10 mouse cellular contexts compared by ENCODE assay signal in genomic region chr15:103503251-103503600, GRCm38 (mm10). TPM values are rescaled to one million over a fixed set of nuclear protein-coding genes. Genes with fewer than 3 reads are reported as not detected.
DNase-seq lines count a peak whose midpoint lies in the region; ATAC-seq and TF ChIP-seq lines count a peak whose summit lies in the region.
"Had no signal": no experiment of that assay in that cellular context is flagged by ENCODE, and none has a peak within 500 bp of the region (broad histone marks: within the 10 kb centered on the region; RNA-seq: fewer than 3 reads in every experiment).

No protein-coding gene starts in this region.

- H3K4me2 ChIP-seq in heart, embryonic 16.5 days (ENCODE audit: low read depth, low read length) = peak overlapping the region; percentile 93
- H3K4me2 ChIP-seq in forebrain, postnatal 0 days (ENCODE audit: low read depth) = peak overlapping the region; percentile 85

- H3K27me3 ChIP-seq in heart, embryonic 16.5 days (ENCODE audit: control insufficient read depth, insufficient read depth, low read length) = peaks cover 16% of the 10 kb centered on the region
- peaks cover 32% of the 10 kb centered on the region for H3K27me3 ChIP-seq in Patski
- no peaks in the 10 kb centered on the region; the same call in 1 of the 2 replicates for H3K27me3 ChIP-seq in forebrain, postnatal 0 days (ENCODE audit: insufficient read depth, low read length)
- peaks cover 69% of the 10 kb centered on the region for H3K27me3 ChIP-seq in midbrain, embryonic 10.5 days (ENCODE audit: low read depth, poor library complexity, severe bottlenecking)

- no peak for DNase-seq in heart, postnatal 25 days (ENCODE audit: low spot score)
- no peak for DNase-seq in Patski (ENCODE audit: low read depth, low spot score)
- DNase-seq in forebrain, postnatal 0 days = no peak
- DNase-seq in midbrain, embryonic 10.5 days (ENCODE audit: low spot score) = no peak
- no peak for DNase-seq in frontal cortex, postnatal 10 days (ENCODE audit: low spot score in 2 of 2)
- no peak for DNase-seq in thymus, postnatal 10 days (ENCODE audit: low spot score in 2 of 2)
- no peak for DNase-seq in right cerebral cortex, postnatal 4 days

- H3K4me1 ChIP-seq in heart, embryonic 16.5 days (ENCODE audit: control insufficient read depth, insufficient read depth, low read length) = no peaks in the 10 kb centered on the region
- peaks cover 5% of the 10 kb centered on the region; the same call in 1 of the 2 replicates for H3K4me1 ChIP-seq in forebrain, postnatal 0 days (ENCODE audit: insufficient read depth)
- H3K4me1 ChIP-seq in midbrain, embryonic 10.5 days = peaks cover 53% of the 10 kb centered on the region

- CTCF ChIA-PET in Patski (lab: Charles Lee) = no interaction called here

- peak; percentile 41; the same call in 1 of the 2 replicates for ATAC-seq in heart, embryonic 16.5 days (replicated peaks; ENCODE audit: extremely low read depth, insufficient read depth, low FRiP score)
- peak; percentile 10 for ATAC-seq in Patski
- no peak; the same call in 1 of the 2 replicates for ATAC-seq in forebrain, postnatal 0 days

- WGBS in heart, embryonic 16.5 days = 3% methylated on average over 14 of the region's 15 CpGs
- WGBS in forebrain, postnatal 0 days = 0% methylated on average over 15 of the region's 15 CpGs
- under 1% methylated on average over 15 of the region's 15 CpGs for WGBS in midbrain, embryonic 10.5 days

- intact Hi-C loops in heart, postnatal 25 days (cut with DNase I) = no loop called here

- H3K4me3 ChIP-seq in heart, embryonic 16.5 days (ENCODE audit: low read length) = peak overlapping the region; percentile 66
- H3K4me3 ChIP-seq in forebrain, postnatal 0 days (ENCODE audit: low read depth, low read length) = peak overlapping the region; percentile 66
- H3K4me3 ChIP-seq in midbrain, embryonic 10.5 days = peak overlapping the region; percentile 75

- H3K36me3 ChIP-seq in heart, embryonic 16.5 days (ENCODE audit: control insufficient read depth, insufficient read depth) = no peaks in the 10 kb centered on the region
- no peaks in the 10 kb centered on the region for H3K36me3 ChIP-seq in forebrain, postnatal 0 days (ENCODE audit: insufficient read depth)
- no peaks in the 10 kb centered on the region for H3K36me3 ChIP-seq in midbrain, embryonic 10.5 days

- H3K27ac ChIP-seq in heart, embryonic 16.5 days (ENCODE audit: low read length) = no peak overlapping the region; the same call in 1 of the 2 replicates
- peak overlapping the region; percentile 72 for H3K27ac ChIP-seq in forebrain, postnatal 0 days (ENCODE audit: low read depth, low read length)
- peak overlapping the region; percentile 88 for H3K27ac ChIP-seq in midbrain, embryonic 10.5 days (replicated peaks)

- POLR2A ChIA-PET in Patski (lab: Charles Lee) = no interaction called here

- H3K9ac ChIP-seq in heart, embryonic 16.5 days (ENCODE audit: low read length) = peak overlapping the region; percentile 75
- H3K9ac ChIP-seq in forebrain, postnatal 0 days = peak overlapping the region; percentile 76

- in situ Hi-C loops in Patski (cut with MboI; ENCODE audit: low pct_unique_long_range_greater_than_20kb) = no loop called here

- TF ChIP-seq CTCF in Patski (IDR thresholded peaks at IDR 0.05) = no peak
- TF ChIP-seq CTCF in forebrain, postnatal 0 days (IDR thresholded peaks at IDR 0.05; ENCODE audit: low read depth) = no peak

- H3K9me3 ChIP-seq in heart, embryonic 16.5 days (replicated peaks; ENCODE audit: control insufficient read depth, low read length) = no peaks in the 10 kb centered on the region
- H3K9me3 ChIP-seq in forebrain, postnatal 0 days (ENCODE audit: low read length) = no peaks in the 10 kb centered on the region
- H3K9me3 ChIP-seq in midbrain, embryonic 10.5 days (replicated peaks) = no peaks in the 10 kb centered on the region

RNA-seq across cellular contexts. Expression of gene Pde1b, which starts 0.4 kb away (rescaled TPM):
- 2.4 and 2.8 TPM in 2 replicates for polyA plus RNA-seq in heart, embryonic 16.5 days (2015; fragmentation: Nextera tagmentation; extraction: Ambion mirVana)
- total RNA-seq in heart, postnatal 25 days (2021) = 1 to 10 TPM; 1.1 to 1.4 TPM
- polyA plus RNA-seq in Patski (2021) = 1.4 TPM
- total RNA-seq in forebrain, postnatal 0 days (2014; rRNA removed) = 78.8 and 79.0 TPM in 2 replicates
- polyA plus RNA-seq in forebrain, postnatal 0 days (2015; fragmentation: Nextera tagmentation; extraction: Ambion mirVana) = 43.4 and 54.1 TPM in 2 replicates
- polyA plus RNA-seq in midbrain, embryonic 10.5 days (2016; fragmentation: Nextera tagmentation; extraction: Ambion mirVana) = 26.4 and 33.1 TPM in 2 replicates

RNA-seq across cellular contexts. Expression of gene Ppp1r1a, which starts 34.6 kb away (rescaled TPM):
- 52.7 and 58.6 TPM in 2 replicates for polyA plus RNA-seq in heart, embryonic 16.5 days (2015; fragmentation: Nextera tagmentation; extraction: Ambion mirVana)
- total RNA-seq in heart, postnatal 25 days (2021) = 10 to 100 TPM; 10.5 to 12.0 TPM
- 9.4 TPM for polyA plus RNA-seq in Patski (2021)
- 109 and 128 TPM in 2 replicates for total RNA-seq in forebrain, postnatal 0 days (2014; rRNA removed)
- polyA plus RNA-seq in forebrain, postnatal 0 days (2015; fragmentation: Nextera tagmentation; extraction: Ambion mirVana) = 206 and 236 TPM in 2 replicates
- polyA plus RNA-seq in midbrain, embryonic 10.5 days (2016; fragmentation: Nextera tagmentation; extraction: Ambion mirVana) = 38.3 and 46.7 TPM in 2 replicates
- total RNA-seq: MEL had no signal
- polyA plus RNA-seq: liver, adult 2 months had no signal

RNA-seq across cellular contexts. Expression of gene Nckap1l, which starts 49.6 kb away (rescaled TPM):
- polyA plus RNA-seq in heart, embryonic 16.5 days (2015; fragmentation: Nextera tagmentation; extraction: Ambion mirVana) = 3.6 and 7.0 TPM in 2 replicates
- 1 to 10 TPM; 3.9 to 4.2 TPM for total RNA-seq in heart, postnatal 25 days (2021)
- 0.19 TPM for polyA plus RNA-seq in Patski (2021)
- 3.2 and 4.5 TPM in 2 replicates for total RNA-seq in forebrain, postnatal 0 days (2014; rRNA removed)
- 1.6 and 1.7 TPM in 2 replicates for polyA plus RNA-seq in forebrain, postnatal 0 days (2015; fragmentation: Nextera tagmentation; extraction: Ambion mirVana)
- polyA plus RNA-seq in midbrain, embryonic 10.5 days (2016; fragmentation: Nextera tagmentation; extraction: Ambion mirVana) = 1.8 and 2.1 TPM in 2 replicates

RNA-seq across cellular contexts. Expression of gene Gtsf2, which starts 55.0 kb away (rescaled TPM):
- polyA plus RNA-seq in heart, embryonic 16.5 days (2015; fragmentation: Nextera tagmentation; extraction: Ambion mirVana) = not detected in 2 replicates
- total RNA-seq in heart, postnatal 25 days (2021) = not detected
- polyA plus RNA-seq in Patski (2021) = 0.17 TPM
- not detected in 2 replicates for total RNA-seq in forebrain, postnatal 0 days (2014; rRNA removed)
- not detected in 2 replicates for polyA plus RNA-seq in forebrain, postnatal 0 days (2015; fragmentation: Nextera tagmentation; extraction: Ambion mirVana)
- polyA plus RNA-seq in midbrain, embryonic 10.5 days (2016; fragmentation: Nextera tagmentation; extraction: Ambion mirVana) = 0.17 TPM in 1 of 2 replicates, not detected in the other
- total RNA-seq: liver, adult 2 months; MEL had no signal
- polyA plus RNA-seq: liver, adult 2 months had no signal
